Mouse (Mus musculus) mouse trophoblast stem cell (cell line): ENCODE data around the gene Zbtb9.
"Not testable (repeated sequence)": the region's sequence is repeated elsewhere in the genome, so short reads cannot be mapped to it uniquely, and the experiment has no call there.

Experiments
- in situ Hi-C, 2 experiments: fragments of 300-500 bp; cut with MseI, MboI; formaldehyde crosslinking; loops; 2 replicates in 1 of 2; 3 replicates in 1 of 2; pipeline ENCODE4 v1.15.1; 2025

The Zbtb9 gene

DNA sequence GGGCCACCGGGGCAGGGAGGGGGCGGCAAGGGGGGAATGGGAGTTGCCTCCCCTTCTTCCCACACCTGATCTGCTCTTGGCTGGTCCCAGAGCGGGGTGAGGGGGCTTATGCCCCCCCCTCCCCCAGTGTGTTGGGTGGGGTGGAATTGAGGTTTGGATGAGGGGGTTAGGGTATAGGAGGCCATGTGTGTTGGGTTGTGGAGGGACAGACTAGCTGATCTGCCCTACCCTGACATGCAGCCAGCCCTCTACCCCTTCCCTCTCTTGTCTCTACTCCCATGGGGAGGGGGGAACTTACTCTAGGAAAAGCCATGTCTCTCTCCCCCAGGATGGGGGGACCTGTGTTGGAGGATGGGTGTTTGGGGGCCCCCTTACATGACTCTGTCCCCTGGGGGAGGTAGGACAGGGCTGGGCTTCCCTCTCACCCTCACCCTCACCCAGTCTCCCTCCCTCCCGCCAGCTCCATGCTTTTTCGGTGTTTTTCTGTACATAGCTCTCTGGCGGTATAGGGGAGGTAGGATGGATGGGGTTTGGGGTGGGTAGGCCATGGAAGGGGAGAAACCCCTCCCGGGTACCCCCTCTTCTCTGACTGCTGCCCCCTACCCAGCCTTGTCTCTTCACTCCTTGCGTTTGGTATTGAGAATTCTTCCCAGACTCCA is 1.6 kb upstream of the Zbtb9 start:
- in situ Hi-C loops: no loop called here

DNA sequence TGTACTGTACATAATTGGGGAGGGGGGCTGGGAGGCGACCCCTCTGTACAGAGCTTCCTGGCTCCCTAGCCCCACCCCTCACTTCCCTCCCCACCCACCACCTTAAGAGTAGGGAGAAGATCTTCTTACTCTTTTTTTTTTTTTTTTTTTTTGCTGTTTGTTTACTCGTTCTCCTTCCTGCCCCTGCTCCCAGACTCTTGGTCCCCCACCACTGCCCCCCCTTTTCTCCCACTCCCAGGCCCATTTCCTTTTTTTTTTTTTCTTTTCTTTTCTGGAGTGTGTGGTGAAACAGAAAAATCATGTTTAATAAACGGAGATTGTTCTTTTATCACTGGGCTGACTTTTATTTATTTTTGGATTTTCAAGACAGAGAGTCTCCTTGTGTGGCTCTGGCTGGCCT is 860 bp upstream of the Zbtb9 start:
- in situ Hi-C loops: no loop called here

DNA sequence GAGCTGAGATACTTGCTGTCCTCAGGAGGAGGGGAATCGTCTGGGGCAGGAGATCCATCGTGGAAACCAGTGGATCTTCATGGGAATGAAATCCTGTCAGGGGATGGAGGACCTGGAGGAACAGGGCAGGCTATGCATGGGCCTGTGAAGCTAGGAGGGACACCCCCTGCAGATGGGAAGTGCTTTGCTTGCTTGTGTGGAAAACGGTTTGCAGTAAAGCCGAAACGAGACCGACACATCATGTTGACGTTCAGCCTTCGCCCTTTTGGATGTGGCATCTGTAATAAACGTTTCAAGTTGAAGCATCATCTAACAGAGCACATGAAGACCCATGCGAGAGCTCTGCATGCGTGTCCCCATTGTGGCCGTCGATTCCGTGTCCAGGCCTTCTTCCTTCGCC is 1.6 kb downstream of the Zbtb9 start:
- in situ Hi-C loops: no loop called here

DNA sequence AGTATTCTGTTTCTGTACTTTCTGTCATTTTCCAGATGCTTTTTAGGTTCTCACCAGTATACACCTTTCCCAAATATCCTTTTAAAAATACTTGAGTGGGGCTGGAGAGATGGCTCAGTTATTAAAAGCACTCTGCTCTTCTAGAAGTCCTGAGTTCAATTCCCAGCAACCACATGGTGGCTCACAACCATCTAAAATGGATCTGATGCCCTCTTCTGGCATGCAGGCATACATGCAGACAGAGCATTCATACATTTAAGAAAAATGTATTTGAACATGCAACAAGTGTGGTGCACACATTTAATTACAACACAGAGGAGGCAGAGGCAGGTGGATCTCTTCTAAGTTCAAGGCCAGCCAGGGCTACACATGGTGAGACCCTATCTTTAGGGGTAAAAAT is 2.4 kb downstream of the Zbtb9 start:
- in situ Hi-C loops: no loop called here

DNA sequence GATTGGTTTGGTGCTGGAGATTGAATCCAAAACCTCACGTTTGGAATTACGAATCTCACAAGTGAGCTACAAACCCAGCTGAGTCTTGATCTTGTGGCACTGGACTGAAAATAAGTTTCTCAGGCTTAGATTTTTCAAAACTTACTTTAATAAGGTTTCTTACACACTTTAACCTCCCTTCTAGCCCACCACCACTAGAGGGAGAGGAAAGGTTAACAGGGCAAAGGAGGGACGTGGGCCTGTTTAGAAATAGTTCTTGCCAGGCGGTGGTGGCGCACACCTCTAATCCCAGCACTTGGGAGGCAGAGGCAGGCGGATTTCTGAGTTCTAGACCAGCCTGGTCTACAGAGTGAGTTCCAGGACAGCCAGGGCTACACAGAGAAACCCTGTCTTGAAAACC is 4.4 kb downstream of the Zbtb9 start:
- in situ Hi-C loops: not testable (repeated sequence)

DNA sequence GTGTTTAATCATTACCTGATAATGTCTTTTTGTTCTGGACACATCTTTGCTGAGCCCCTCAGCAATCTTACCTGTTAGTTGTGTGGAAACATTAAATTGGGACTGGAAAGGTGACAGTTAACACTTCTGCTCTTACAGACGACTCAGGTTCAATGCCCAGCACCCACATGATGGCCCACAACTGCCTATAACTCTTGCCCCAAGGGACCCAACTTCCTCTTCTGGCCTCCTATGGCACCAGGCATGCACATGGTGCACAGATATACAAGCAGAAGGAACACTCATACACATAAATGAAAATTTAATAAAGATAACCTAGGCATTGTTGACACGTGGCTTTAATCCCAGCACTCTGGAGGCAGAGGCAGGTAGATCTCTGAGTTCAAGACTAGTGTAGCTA is 6.5 kb downstream of the Zbtb9 start:
- in situ Hi-C loops: no loop called here

DNA sequence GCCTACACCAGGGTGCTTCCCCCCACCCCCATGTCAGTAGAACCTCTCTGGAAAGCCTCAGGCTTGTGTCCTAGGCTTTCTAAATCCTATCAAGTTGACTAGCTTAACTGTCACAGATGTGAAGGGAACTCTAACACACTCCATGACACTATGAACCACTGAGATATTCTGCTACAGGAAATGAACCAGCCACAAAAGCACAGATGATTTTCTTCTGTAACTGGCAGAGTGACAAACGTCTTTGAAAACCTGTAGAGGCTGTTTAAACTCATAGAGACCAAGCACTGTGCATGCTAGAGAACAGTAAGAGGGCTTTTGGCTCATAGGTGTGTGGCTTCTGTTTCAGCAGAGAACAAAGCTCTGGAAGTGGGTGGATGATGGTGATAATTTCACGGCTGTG is 8.1 kb downstream of the Zbtb9 start:
- in situ Hi-C loops: no loop called here

DNA sequence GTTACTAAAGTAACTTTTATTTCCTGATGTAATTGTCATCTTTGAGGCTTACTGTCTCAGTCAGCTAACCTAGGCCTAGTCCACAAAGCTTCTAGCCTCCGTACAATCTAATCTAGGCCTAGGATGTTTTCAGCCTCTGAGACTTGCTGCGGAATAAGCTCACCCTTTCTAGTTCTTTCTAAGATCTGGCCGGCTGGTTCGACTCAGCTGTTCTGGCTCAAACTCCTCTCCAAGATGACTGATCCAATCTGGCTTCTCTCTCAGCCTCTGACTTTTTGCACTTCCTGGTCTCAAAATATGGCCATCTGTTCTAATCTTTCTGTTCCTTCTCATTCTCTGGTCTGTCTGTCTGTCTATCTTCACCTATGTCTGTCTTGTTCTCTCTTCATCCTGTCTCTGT is 10.4 kb downstream of the Zbtb9 start:
- in situ Hi-C loops: no loop called here

DNA sequence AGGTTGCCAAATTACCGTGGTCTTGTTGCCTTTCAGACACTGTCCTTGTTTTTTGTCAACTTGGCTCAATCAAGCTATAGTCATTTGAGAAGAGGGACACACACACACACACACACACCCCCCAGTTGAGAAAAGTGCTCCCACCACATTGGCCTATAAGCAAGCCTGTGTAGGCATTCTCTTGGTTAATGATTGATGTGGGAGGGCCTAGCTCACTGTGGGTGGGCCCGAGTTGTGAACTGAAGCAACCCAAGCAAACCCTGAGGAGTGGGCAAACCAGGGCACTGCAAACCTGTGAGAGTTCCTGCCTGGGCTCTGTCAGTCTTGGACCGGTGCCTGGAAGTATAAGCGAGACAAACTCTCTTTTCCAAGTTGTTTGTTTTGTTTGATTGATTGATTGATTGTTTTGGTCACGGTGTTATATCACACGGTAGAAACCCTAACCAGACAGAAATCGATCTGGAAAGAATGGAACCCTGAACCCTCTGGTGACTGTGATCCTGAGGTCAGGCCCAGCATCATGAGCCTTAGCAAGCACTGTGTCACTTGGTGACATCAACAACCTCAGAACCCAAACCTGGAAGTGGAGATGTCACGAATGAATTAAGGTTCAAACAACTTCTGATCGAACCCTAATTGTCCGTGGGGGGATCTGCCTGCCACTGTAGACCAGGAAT is 12.7 kb downstream of the Zbtb9 start:
- in situ Hi-C loops: no loop called here

DNA sequence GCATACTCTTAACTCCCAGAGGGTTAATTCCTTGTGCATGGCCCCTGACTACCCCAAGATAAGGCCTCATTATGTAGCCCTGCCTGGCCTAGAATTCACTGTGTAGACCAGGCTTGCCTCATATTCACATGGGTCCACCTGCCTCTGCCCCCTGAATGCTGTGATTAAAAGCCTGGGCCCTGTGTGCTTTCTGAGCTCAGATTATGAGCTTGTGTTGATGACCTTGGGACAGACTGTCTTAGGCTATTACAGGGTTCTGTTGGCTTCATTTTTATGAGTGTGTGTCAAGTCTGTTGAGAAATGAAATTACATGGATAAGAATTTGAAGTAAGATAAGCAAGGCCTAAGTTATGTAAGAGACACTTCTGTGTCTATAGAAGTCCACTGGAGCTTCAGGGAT is 17.6 kb downstream of the Zbtb9 start:
- in situ Hi-C loops: no loop called here

DNA sequence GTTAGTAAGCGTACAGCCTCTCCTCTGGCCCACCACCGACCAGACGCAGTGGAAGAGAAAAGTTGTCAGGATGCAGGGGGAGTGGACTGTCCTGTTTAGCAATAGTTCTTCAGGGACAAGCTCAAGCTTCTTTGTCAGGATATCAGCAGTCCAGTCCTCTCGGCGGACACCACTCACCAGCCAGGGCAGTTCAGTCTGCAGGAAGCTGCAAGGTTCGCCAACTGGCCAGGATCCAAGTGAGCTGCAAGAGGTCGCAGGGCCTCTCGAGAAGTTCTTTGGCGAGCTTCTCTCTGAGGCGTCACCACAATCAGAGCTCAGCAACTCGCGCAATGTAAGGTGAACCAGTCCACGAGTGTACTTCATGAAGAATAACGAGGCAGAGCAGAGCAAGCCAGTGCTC is 21.4 kb downstream of the Zbtb9 start:
- in situ Hi-C loops: no loop called here

DNA sequence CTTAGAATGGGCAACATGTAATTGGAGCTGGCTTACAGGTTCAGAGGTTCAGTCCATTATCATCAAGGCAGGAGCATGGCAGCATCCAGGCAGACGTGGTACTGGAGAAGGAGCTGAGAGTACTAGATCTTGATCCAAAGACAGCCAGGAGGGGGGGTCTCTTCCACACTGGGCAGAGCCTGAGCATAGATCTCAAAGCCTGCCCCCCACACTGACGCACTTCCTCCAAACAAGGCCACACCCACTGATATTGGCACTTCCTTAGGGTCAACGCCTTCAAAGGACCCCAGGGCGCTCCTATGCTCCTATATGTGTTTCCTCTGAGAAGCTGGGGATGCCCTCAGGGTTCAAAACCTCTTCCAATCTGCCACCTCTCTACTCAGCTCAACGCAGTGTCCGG is 22.0 kb downstream of the Zbtb9 start:
- in situ Hi-C loops: no loop called here

DNA sequence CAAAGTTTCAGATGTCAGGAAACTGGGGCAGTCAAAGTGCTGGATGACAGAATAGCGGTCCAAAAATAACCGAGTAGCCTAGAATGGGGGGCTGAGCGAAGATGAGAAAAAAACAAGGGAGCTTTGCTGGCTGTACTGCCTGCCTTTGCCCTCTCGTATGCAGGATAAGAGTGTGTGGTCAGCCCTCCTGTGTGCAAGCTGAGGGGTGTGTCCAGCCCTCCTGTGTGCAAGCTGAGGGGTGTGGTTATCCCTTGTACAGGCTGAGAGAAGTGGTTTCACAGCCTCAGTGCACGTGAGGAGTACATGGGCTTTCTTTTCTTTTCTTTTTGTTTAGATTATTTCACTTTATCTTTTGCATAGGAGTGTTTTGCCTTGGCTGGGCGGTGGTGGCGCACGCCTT is 22.6 kb downstream of the Zbtb9 start:
- in situ Hi-C loops: no loop called here

DNA sequence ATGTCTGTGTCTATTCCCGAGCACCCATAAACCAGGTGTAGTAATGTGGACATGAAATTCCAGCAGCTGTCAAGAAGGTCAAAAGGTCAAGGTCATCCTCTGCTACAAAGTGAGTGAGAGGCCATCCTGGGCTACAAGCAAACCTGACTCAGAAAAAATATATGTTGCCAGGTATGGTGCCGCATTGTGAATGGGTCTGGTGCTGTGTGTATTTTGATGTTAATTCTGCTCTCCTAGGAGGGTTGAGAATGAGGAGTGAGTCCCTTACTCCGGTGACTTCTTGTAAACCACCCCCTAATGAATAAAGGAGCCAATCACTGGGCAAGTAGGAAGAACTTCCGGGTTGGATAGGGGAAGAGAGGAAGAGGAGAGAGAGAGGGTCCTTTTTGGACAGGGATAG is 24.7 kb downstream of the Zbtb9 start:
- in situ Hi-C loops: no loop called here

DNA sequence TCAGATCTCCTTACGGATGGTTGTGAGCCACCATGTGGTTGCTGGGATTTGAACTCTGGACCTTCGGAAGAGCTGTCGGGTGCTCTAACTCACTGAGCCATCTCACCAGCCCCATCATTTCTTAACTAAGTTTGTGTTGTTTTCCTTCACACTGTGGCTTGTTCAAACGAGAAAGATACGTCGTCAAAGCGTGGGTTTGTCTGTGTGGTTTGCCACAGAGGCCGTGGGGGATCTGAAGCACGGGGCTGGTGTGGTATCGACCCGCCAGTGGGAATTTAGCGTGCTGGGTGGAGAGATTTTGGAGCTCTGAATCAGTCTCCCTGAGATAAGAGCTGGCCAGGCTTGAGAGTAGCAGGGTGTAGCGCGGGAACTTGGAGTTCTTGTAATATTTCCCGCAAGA is 25.3 kb downstream of the Zbtb9 start:
- in situ Hi-C loops: no loop called here

DNA sequence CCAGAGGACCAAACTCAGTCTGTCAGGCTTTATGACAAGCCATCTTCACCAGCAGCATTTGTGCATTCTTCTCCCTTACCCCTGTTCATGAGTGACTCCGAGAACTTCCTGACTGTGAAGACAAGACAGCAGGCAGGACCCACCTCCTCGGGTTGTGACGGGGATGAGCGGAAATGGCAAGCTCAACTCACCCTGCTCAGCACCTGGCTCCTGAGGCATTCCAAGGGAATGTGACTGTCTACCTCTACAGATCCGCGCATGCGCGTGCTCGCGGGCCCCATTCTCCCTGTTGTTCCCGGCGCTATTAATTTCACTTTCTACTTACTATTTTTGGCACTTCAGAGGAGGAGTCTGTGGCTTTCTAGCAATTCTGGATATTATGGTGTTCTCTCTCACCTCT is 27.0 kb downstream of the Zbtb9 start:
- in situ Hi-C loops: no loop called here

DNA sequence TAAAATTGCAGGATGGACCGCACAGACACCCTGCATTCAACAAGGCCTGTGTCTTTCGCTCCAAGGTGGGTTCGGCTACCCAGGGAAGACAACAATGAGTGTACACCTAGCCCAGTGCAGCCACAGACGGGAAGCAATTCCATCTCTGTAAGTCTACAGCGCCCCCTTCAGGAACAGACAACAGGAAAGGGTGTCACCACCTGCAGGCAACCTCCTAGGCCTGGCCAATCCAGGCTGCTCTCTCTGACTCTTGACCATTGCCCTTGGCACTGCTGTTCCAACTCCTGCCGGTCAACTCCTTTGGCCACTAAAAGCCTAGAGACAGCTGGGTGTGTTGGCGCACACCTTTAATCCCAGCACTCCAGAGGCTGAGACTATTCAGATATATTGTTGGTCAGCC is 28.2 kb downstream of the Zbtb9 start:
- in situ Hi-C loops: no loop called here

DNA sequence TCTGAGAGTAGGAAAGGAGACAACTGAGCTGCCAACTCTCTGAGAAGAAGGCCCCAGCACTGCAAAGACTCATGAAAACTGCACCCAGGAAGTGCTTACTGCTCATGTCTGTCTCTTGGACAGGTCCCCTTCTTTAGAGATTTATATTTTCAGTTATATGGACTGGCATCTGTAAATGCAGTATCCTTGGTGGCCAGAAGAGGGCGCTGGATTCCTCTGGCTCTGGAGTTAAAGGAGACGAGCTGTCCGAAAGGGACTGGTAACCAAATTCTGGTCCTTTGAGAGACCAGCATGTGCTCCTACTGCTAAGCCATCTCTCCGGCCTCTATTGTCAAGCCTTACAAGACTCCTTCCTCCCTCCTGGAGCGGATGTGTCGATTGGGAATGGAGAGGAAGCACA is 28.9 kb downstream of the Zbtb9 start:
- in situ Hi-C loops: no loop called here

DNA sequence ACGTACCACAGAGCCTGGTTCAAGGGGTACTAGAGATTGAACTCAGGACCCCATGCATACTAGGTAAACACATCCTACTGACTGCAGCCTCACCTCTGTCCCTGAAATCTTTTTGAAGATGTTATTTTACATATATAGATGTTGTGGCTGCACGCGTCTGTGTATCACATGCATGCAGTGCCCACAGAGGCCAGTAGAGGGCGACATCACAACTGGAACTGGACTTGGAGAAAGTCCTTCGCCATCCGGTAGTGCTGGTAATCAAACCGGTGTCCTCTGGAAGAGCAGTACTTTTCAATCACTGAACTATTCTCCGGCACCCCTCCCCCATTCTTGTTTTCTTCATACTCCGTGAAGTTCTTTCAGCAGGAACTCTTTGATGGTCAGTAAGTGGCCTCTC is 31.5 kb downstream of the Zbtb9 start:
- in situ Hi-C loops: no loop called here

DNA sequence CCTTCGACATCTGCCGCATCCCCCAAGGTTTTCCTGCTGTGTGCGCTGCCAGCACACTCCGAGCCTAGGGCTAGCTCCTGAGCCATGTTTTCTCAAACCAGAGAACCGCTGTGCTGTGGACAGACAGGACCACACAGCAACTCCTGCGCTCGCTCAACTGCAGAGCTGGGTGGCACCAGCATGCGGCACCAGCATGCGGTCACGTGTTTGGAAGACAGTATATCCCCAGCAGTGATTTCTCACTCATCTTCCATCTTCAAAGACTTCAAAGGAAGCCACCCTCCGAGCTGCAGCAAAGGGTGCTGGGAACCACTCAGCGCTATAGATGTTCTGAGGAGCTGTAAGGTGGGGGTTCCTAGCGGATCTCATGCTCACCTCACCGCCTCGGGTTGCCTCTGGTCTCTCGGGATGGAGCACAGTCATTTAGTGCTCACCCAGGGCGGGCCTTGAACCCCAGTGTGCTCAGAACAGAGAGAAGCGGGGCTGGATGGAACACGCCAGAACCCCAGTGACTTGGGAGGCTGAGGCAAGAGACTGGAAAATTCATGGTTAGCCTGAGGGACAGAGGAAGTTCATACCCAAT is 32.0 kb downstream of the Zbtb9 start:
- in situ Hi-C loops: no loop called here

DNA sequence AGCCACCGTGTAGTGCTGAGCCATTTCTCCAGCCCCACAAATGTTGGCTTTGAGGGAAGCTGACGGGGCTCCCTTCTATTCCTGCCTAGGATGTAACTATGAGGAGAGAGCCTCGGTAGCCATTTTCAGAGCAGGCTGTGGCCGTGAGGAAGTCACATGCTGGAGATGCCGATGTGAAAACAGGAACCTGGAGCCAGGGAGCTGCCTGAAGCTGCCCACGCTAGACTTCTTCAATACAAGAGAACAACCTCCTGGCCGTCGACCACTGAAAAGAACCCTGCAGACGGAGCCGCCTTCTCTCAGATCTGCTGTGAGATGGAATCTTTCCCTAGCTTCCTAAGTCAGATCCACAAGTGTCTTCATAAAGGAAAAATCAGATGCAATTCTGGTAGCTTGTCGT is 32.7 kb downstream of the Zbtb9 start:
- in situ Hi-C loops: no loop called here

DNA sequence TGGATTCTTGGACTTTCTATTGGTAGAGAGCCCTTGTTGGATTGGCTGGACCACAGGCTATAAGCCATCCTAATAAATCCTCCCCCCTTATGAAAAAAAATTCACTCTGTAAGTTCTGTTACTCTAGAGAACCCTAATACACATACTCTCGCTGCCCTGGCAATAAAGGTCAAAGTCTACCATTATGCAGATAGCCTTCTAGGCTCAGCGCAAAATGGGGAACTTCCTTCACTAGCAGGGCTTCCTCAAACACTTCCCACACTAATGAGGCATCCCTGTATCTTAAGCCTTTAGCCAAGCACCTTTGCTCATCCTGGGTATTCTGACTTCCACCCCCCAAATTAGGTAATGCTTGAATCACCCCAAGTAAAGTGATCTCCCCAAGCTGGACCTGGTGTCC is 35.3 kb downstream of the Zbtb9 start:
- in situ Hi-C loops: no loop called here

DNA sequence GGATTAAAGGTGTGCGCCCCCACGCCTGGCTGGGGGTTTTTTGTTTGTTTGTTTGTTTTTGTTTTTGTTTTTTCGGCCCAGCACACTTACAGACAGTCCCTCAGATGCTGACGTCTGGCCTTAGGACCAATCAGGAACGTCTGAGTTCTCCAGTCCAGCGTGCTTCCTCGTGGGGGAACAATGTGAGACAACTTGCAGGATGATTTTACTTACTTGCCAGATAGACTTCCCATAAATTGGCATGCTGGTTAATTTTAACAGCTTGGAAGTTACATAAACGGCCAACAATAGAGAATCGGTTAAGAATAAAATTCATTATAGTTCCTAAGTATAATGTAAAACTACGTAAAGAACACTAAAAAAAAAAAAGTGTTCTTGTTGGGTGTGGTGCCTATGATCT is 38.2 kb downstream of the Zbtb9 start:
- in situ Hi-C loops: no loop called here
